Mouse (Mus musculus): ENCODE measurements at regions not wholly inside any gene's neighbourhood (a gene's known extent, or its start where the extent isn't known, plus 50 kb on each side); places are given as distances from the start of the nearest gene placed in this dataset.
"Not testable (repeated sequence)": the region's sequence is repeated elsewhere in the genome, so short reads cannot be mapped to it uniquely, and the experiment has no call there.

DNA sequence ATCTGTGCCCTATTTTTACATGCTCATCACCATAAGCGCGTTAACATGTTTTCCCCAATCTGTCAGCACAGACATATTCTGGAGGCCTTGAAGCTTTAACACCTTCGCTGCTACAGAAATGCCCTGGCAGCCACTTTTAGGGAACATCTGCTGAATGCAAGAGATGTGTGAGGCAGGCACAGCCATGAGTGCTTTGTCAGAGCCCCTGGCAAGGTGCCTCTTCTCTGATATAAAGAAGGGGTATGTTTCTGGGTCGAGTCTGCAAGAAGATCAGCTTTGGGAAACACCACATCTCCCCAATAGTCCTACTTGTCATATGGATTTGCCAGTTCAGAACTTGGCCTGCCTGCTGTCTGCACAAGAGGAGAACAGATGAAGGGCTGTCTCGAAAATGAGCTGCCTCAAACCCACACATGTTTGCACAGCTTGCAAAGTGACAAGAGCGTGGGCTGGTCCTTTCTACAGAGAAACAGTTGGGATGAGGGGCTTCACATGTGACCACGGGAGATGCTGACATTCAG lies 1263.3 kb upstream of the Klhl29 start:
- DNase-seq (ENCODE audit: low spot score) = no peak

DNA sequence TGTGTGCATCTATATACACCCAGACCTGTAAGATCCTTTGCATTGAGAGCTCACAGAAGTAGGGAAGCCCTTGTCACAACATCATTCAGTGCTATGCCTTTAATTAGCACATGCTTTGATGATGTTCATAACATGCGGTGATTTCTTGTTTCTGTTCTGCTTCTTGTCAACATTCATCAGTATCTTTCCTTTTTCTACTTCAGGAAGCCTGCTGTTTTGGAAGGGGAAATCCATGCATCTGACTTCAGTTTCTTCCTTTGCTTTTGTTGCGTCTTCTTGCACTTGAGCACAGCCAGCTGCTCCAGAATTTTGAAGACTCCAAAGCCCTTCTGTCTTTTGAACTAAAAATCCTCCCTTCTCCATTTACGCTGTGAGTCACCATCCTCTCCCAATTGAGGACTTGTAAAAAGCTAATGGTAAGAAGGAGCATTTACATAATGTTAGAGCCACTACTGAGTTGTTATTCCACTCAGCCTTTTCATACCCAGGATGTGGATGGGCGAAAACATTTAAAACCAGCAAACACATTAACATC lies 1262.4 kb upstream of the Klhl29 start:
- DNase-seq (ENCODE audit: low spot score) = peak; percentile 45

- DNase-seq (ENCODE audit: low spot score) = no peak
These were observed 1247.2 kb upstream of the Klhl29 start for GRCm38 (mm10) chr12:6622575-6623146.

- no peak for DNase-seq (ENCODE audit: low spot score)
These were observed 1225.6 kb upstream of the Klhl29 start for GRCm38 (mm10) chr12:6601111-6601510.

DNA sequence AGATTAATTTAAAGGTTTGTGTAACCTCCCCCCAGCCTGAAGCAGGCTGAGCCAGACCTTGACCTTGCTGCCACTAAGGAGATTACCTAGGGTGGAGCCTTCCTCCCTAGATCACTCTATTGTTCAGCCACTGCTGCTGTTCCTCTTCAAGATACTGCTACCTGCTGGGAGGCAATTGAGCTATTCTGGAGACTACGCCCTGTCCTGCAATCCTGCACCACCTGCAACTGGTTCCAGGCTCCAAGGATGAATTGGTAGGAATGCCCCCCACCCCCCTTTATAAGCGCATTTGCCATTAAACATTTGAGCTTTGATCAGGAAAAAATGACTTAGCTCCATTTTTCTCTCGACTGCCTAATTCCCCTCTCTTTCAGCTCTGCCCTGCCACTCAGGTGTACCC lies 1220.0 kb upstream of the Klhl29 start:
- not testable (repeated sequence) for DNase-seq (ENCODE audit: low spot score)

DNA sequence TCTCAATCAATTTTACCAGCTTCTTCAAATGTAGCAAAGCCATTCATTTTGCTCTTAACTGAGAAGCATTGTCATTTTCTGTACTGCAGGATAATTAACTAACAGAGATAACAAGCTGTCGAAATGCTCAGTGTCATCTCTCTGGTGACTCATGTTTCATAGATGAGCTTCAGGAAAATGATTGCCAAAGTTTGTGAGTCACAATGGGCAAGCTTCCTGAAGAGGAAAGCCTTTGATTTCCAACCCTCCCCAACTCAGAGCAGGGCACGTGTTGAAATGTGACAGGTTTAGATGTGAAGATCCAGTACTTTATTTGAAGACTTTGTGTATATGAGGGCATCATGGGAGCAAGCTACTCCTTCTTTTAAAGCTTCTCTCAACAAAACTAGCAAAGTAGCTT lies 1214.7 kb upstream of the Klhl29 start:
- no peak for DNase-seq (ENCODE audit: low spot score)

- peak; percentile 40 for DNase-seq (ENCODE audit: low spot score)
These were observed 1212.7 kb upstream of the Klhl29 start for GRCm38 (mm10) chr12:6588031-6588701.

GRCm38 (mm10) chr12:6580195-6580594 lies 1204.7 kb upstream of the Klhl29 start:
- DNase-seq (ENCODE audit: low spot score) = no peak

GRCm38 (mm10) chr12:6576866-6577360 lies 1201.4 kb upstream of the Klhl29 start:
- DNase-seq (ENCODE audit: low spot score) = peak; percentile 61
